In the genomic region with DNA sequence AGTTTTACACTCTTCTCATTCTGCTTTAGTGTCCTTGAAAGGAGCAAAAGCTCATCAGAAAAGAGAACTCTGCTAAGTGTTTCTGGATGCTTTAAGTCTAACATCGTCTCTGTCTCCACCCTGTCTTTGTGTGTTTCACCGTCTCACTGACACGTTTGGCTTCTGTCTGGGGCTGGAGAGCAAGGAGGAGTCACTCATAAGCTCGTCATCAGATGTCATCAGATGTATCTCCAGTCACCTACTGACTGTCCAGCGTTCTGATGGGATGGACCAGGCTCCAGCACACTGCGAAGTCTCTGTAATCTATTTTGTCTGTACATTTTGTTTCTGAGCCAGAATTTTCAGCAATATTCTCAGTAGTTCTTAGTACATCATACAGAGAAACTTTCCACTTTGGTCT, we compare ENCODE assay signal across 22 mouse cellular contexts.
DNase-seq lines count a peak whose midpoint lies in the region; ATAC-seq and TF ChIP-seq lines count a peak whose summit lies in the region.
"Had no signal": no experiment of that assay in that cellular context is flagged by ENCODE, and none has a peak within 500 bp of the region (broad histone marks: within the 10 kb centered on the region; RNA-seq: fewer than 3 reads in every experiment).

No protein-coding gene starts in this region.

- no peak for TF ChIP-seq EP300 in lung, postnatal 0 days (IDR thresholded peaks at IDR 0.05)

- peaks cover 13% of the 10 kb centered on the region for H3K4me1 ChIP-seq in heart, embryonic 12.5 days (replicated peaks)
- H3K4me1 ChIP-seq in heart, embryonic 16.5 days (ENCODE audit: control insufficient read depth, insufficient read depth, low read length), result peaks cover 15% of the 10 kb centered on the region
- peaks cover 13% of the 10 kb centered on the region; the same call in 1 of the 2 replicates for H3K4me1 ChIP-seq in lung, embryonic 14.5 days (ENCODE audit: insufficient read depth)
- no peaks in the 10 kb centered on the region for H3K4me1 ChIP-seq in lung, postnatal 0 days (ENCODE audit: insufficient read depth, low read depth, low read length)
- peaks cover 6% of the 10 kb centered on the region; the same call in 1 of the 2 replicates for H3K4me1 ChIP-seq in limb, embryonic 10.5 days
- H3K4me1 ChIP-seq: forebrain, embryonic 12.5 days; hindbrain, embryonic 10.5 days had no signal

- H3K9ac ChIP-seq in heart, embryonic 12.5 days, result no peak overlapping the region
- H3K9ac ChIP-seq in heart, embryonic 16.5 days (ENCODE audit: low read length), result no peak overlapping the region
- H3K9ac ChIP-seq in lung, embryonic 14.5 days, result no peak overlapping the region
- H3K9ac ChIP-seq in lung, postnatal 0 days (replicated peaks; ENCODE audit: low read depth), result no peak overlapping the region
- H3K9ac ChIP-seq: embryonic facial prominence, embryonic 13.5 days; forebrain, embryonic 12.5 days; hindbrain, embryonic 14.5 days had no signal

- ATAC-seq in heart, embryonic 12.5 days (ENCODE audit: insufficient number of reproducible peaks, low FRiP score), result no peak
- no peak for ATAC-seq in heart, embryonic 16.5 days (replicated peaks; ENCODE audit: extremely low read depth, insufficient read depth, low FRiP score)
- no peak for ATAC-seq in lung, embryonic 14.5 days (ENCODE audit: insufficient read depth)
- no peak; the same call in 1 of the 2 replicates for ATAC-seq in lung, postnatal 0 days
- ATAC-seq: activated CD4-positive, CD25-positive, alpha-beta regulatory T cell, adult 4 months; forebrain, embryonic 16.5 days; intestine, embryonic 16.5 days; Patski had no signal

- DNase-seq in heart, postnatal 36 days, result no peak
- no peak for DNase-seq in heart, postnatal 25 days (ENCODE audit: low spot score)
- DNase-seq in lung, embryonic 14.5 days, result peak; percentile 49
- DNase-seq in lung, postnatal 0 days (ENCODE audit: low spot score), result no peak
- DNase-seq in limb, embryonic 10.5 days (ENCODE audit: low spot score), result peak; percentile 7
- DNase-seq: adrenal gland, postnatal 14 days; cerebellum, adult 11-12 months; cerebellum, adult 9-10 months; cerebellum, postnatal 25 days; gastrocnemius, postnatal 14 days; kidney, adult 8-10 months had no signal

- no peaks in the 10 kb centered on the region for H3K27me3 ChIP-seq in heart, embryonic 12.5 days (replicated peaks)
- no peaks in the 10 kb centered on the region for H3K27me3 ChIP-seq in heart, embryonic 16.5 days (ENCODE audit: control insufficient read depth, insufficient read depth, low read length)
- H3K27me3 ChIP-seq in lung, embryonic 14.5 days (ENCODE audit: insufficient read depth, low read length), result no peaks in the 10 kb centered on the region
- no peaks in the 10 kb centered on the region for H3K27me3 ChIP-seq in lung, postnatal 0 days (replicated peaks; ENCODE audit: insufficient read depth, low read length)
- H3K27me3 ChIP-seq in limb, embryonic 10.5 days (ENCODE audit: low read depth, poor library complexity, severe bottlenecking), result no peaks in the 10 kb centered on the region
- H3K27me3 ChIP-seq: CH12.LX; embryonic facial prominence, embryonic 13.5 days; forebrain, embryonic 12.5 days; Patski had no signal

- no peaks in the 10 kb centered on the region for H3K36me3 ChIP-seq in heart, embryonic 12.5 days
- no peaks in the 10 kb centered on the region for H3K36me3 ChIP-seq in heart, embryonic 16.5 days (ENCODE audit: control insufficient read depth, insufficient read depth)
- H3K36me3 ChIP-seq in lung, embryonic 14.5 days (ENCODE audit: insufficient read depth), result no peaks in the 10 kb centered on the region
- H3K36me3 ChIP-seq in lung, postnatal 0 days (ENCODE audit: insufficient read depth, low read length), result no peaks in the 10 kb centered on the region
- no peaks in the 10 kb centered on the region for H3K36me3 ChIP-seq in limb, embryonic 10.5 days
- H3K36me3 ChIP-seq: embryonic facial prominence, embryonic 13.5 days; forebrain, embryonic 12.5 days; hindbrain, embryonic 10.5 days had no signal

- intact Hi-C loops in heart, postnatal 36 days (cut with DNase I), result no loop called here
- intact Hi-C loops in heart, postnatal 25 days (cut with DNase I), result no loop called here

- 28% methylated on average over 6 of the region's 6 CpGs for WGBS in heart, embryonic 12.5 days
- WGBS in heart, embryonic 16.5 days, result 20% methylated on average over 6 of the region's 6 CpGs
- WGBS in lung, embryonic 14.5 days, result 30% methylated on average over 6 of the region's 6 CpGs
- 40% methylated on average over 6 of the region's 6 CpGs for WGBS in lung, postnatal 0 days
- 75% methylated on average over 6 of the region's 6 CpGs for WGBS in limb, embryonic 10.5 days

- no peak overlapping the region for H3K27ac ChIP-seq in heart, embryonic 12.5 days (ENCODE audit: poor library complexity, severe bottlenecking)
- H3K27ac ChIP-seq in heart, embryonic 16.5 days (ENCODE audit: low read length), result no peak overlapping the region
- H3K27ac ChIP-seq in lung, embryonic 14.5 days (ENCODE audit: low read depth), result no peak overlapping the region
- no peak overlapping the region for H3K27ac ChIP-seq in lung, postnatal 0 days (ENCODE audit: low read length)
- no peak overlapping the region for H3K27ac ChIP-seq in limb, embryonic 10.5 days
- H3K27ac ChIP-seq: embryonic facial prominence, embryonic 13.5 days; forebrain, embryonic 12.5 days; hindbrain, embryonic 10.5 days; hindbrain, embryonic 14.5 days had no signal

- peak overlapping the region; percentile 38; the same call in 1 of the 2 replicates for H3K4me2 ChIP-seq in heart, embryonic 12.5 days
- peak overlapping the region; percentile 44 for H3K4me2 ChIP-seq in heart, embryonic 16.5 days (ENCODE audit: low read depth, low read length)
- 0 out of 2 replicates have a peak overlapping the region, but pooled peaks have one; percentile 29 for H3K4me2 ChIP-seq in lung, embryonic 14.5 days
- H3K4me2 ChIP-seq in lung, postnatal 0 days (replicated peaks; ENCODE audit: low read depth, low read length), result no peak overlapping the region
- H3K4me2 ChIP-seq: embryonic facial prominence, embryonic 13.5 days; forebrain, embryonic 12.5 days; hindbrain, embryonic 14.5 days had no signal

- no peak for TF ChIP-seq CTCF in lung, embryonic 14.5 days (IDR thresholded peaks at IDR 0.05; ENCODE audit: low read depth)
- TF ChIP-seq CTCF in lung, postnatal 0 days (IDR thresholded peaks at IDR 0.05), result no peak

- H3K4me3 ChIP-seq in heart, embryonic 12.5 days, result no peak overlapping the region
- H3K4me3 ChIP-seq in heart, embryonic 16.5 days (ENCODE audit: low read length), result no peak overlapping the region
- no peak overlapping the region for H3K4me3 ChIP-seq in lung, embryonic 14.5 days (ENCODE audit: low read depth, low read length)
- no peak overlapping the region for H3K4me3 ChIP-seq in lung, postnatal 0 days (ENCODE audit: low read depth, low read length)
- no peak overlapping the region for H3K4me3 ChIP-seq in limb, embryonic 10.5 days
- H3K4me3 ChIP-seq: embryonic facial prominence, embryonic 13.5 days; forebrain, embryonic 12.5 days; hindbrain, embryonic 10.5 days had no signal

- no peaks in the 10 kb centered on the region for H3K9me3 ChIP-seq in heart, embryonic 12.5 days (replicated peaks)
- H3K9me3 ChIP-seq in heart, embryonic 16.5 days (replicated peaks; ENCODE audit: control insufficient read depth, low read length), result no peaks in the 10 kb centered on the region
- no peaks in the 10 kb centered on the region for H3K9me3 ChIP-seq in lung, embryonic 14.5 days (ENCODE audit: low read depth, low read length)
- no peaks in the 10 kb centered on the region for H3K9me3 ChIP-seq in lung, postnatal 0 days (ENCODE audit: low read length)
- no peaks in the 10 kb centered on the region for H3K9me3 ChIP-seq in limb, embryonic 10.5 days (replicated peaks)
- H3K9me3 ChIP-seq: embryonic facial prominence, embryonic 13.5 days; forebrain, embryonic 12.5 days; hindbrain, embryonic 10.5 days had no signal

Comparison
In these comparisons a context has a peak if more than half of its experiments do, and no peak if none do; other contexts are left out.
1. DNase-seq: peak in lung, embryonic 14.5 days (single experiment) and limb, embryonic 10.5 days (single experiment); none in heart, postnatal 36 days (0 of 2), heart, postnatal 25 days (single experiment) and lung, postnatal 0 days (single experiment).